Mouse (Mus musculus) inflammation-experienced regulatory T-cells, adult 6 months (primary cell): ENCODE data around the gene Syne3. TPM values are rescaled to one million over a fixed set of nuclear protein-coding genes. Genes with fewer than 3 reads are reported as not detected.

Experiments used
- ATAC-seq: one replicate; pipeline ENCODE4 v1.8.0; 2017
- polyA plus RNA-seq, 3 experiments: library from polyadenylated mRNA; unstranded; fragments of 100-300 nt; shearing (Covaris generic); gene quantifications; one replicate each; pipeline ENCODE4 v1.2.1; 2017

Syne3 gene
- polyA plus RNA-seq: 1 to 10 TPM; 2.2 to 5.4 (median 3.0) TPM

- peak; percentile 38 for ATAC-seq
These were observed at the start of gene Syne3 for GRCm38 (mm10) chr12:105009370-105010212. TSS of gene Syne3 (minus strand) at chr12:105009809.

- no peak for ATAC-seq
These were observed 45.7 kb upstream of the Syne3 start for GRCm38 (mm10) chr12:105055308-105055707.

- ATAC-seq: no peak
These were observed 44.4 kb upstream of the Syne3 start for GRCm38 (mm10) chr12:105054041-105054440.

- peak; percentile 48 for ATAC-seq
These were observed 41.3 kb upstream of the Syne3 start for GRCm38 (mm10) chr12:105050898-105051297.

- ATAC-seq: no peak
These were observed 40.2 kb upstream of the Syne3 start for GRCm38 (mm10) chr12:105049813-105050212.

- ATAC-seq: no peak
These were observed 38.8 kb upstream of the Syne3 start for GRCm38 (mm10) chr12:105048301-105048863.

- no peak for ATAC-seq
These were observed 35.2 kb upstream of the Syne3 start for GRCm38 (mm10) chr12:105044775-105045174.

GRCm38 (mm10) chr12:105043081-105043480, 33.5 kb upstream of the Syne3 start:
- no peak for ATAC-seq

GRCm38 (mm10) chr12:105040950-105041349, 31.3 kb upstream of the Syne3 start:
- ATAC-seq: no peak

- ATAC-seq: no peak
These were observed 30.1 kb upstream of the Syne3 start for GRCm38 (mm10) chr12:105039578-105040289.

GRCm38 (mm10) chr12:105038918-105039317, 29.3 kb upstream of the Syne3 start:
- ATAC-seq: no peak

- ATAC-seq: no peak
These were observed 28.6 kb upstream of the Syne3 start for GRCm38 (mm10) chr12:105038211-105038610.

- ATAC-seq: no peak
These were observed 24.6 kb upstream of the Syne3 start for GRCm38 (mm10) chr12:105034130-105034769.

- peak; percentile 7 for ATAC-seq
These were observed 23.5 kb upstream of the Syne3 start for GRCm38 (mm10) chr12:105032832-105033775.

- peak; percentile 93 for ATAC-seq
These were observed 22.7 kb upstream of the Syne3 start, which contains the start of gene Glrx5 for GRCm38 (mm10) chr12:105032147-105032831. TSS of gene Glrx5 (plus strand) at chr12:105032688.

GRCm38 (mm10) chr12:105031081-105032058, 21.8 kb upstream of the Syne3 start:
- no peak for ATAC-seq

- ATAC-seq: no peak
These were observed 20.3 kb upstream of the Syne3 start for GRCm38 (mm10) chr12:105029890-105030289.

- ATAC-seq: peak; percentile 26
These were observed 17.8 kb upstream of the Syne3 start for GRCm38 (mm10) chr12:105027323-105027991.

GRCm38 (mm10) chr12:105025947-105026586, 16.5 kb upstream of the Syne3 start:
- no peak for ATAC-seq
